Mouse (Mus musculus) heart, postnatal 0 days (tissue): ENCODE measurements around the gene Tnp2. TPM values are rescaled to one million over a fixed set of nuclear protein-coding genes. Genes with fewer than 3 reads are reported as not detected.
A peak's percentile ranks its signal among the peaks of the same experiment; 100 is the strongest.

Source experiments
- ATAC-seq: fragments of 200-750 bp; cut with Nextera tagmentation; 2 replicates; pipeline ENCODE4 v1.8.0; 2017; ENCODE audit warnings: low read depth, moderate number of reproducible peaks, moderate library complexity; ENCODE audit not compliant: insufficient read depth
- DNase-seq: peaks from one replicate; pipeline ENCODE4 v3.0.0-alpha.2; 2016; ENCODE audit warnings: low spot score
- H3K27ac ChIP-seq: fragments of 300-500 bp; sonication (generic); 2 replicates; pipeline ENCODE4 v1.5.1; 2014; ENCODE audit warnings: low read depth, mild to moderate bottlenecking
- H3K27me3 ChIP-seq: fragments of 300-500 bp; sonication (generic); 2 replicates; pipeline ENCODE4 v1.6.1; 2014; ENCODE audit warnings: low read length, mixed read lengths; ENCODE audit not compliant: control insufficient read depth, insufficient read depth
- H3K36me3 ChIP-seq: fragments of 300-500 bp; sonication (generic); replicated peaks from 2 replicates; pipeline ENCODE4 v1.6.1; 2014; ENCODE audit warnings: low read length, mixed read lengths; ENCODE audit not compliant: control insufficient read depth, insufficient read depth
- H3K4me1 ChIP-seq: fragments of 300-500 bp; sonication (generic); 2 replicates; pipeline ENCODE4 v1.6.1; 2014; ENCODE audit warnings: antibody characterized with exemption; ENCODE audit not compliant: control insufficient read depth, insufficient read depth
- H3K4me2 ChIP-seq: fragments of 300-500 bp; sonication (generic); 2 replicates; pipeline ENCODE4 v1.6.1; 2014; ENCODE audit warnings: low read depth, mild to moderate bottlenecking, low read length, moderate library complexity
- H3K4me3 ChIP-seq: fragments of 300-500 bp; sonication (generic); 2 replicates; pipeline ENCODE4 v1.5.1; 2014; ENCODE audit warnings: low read depth, low read length
- H3K9ac ChIP-seq: fragments of 300-500 bp; sonication (generic); replicated peaks from 2 replicates; pipeline ENCODE4 v1.6.1; 2014; ENCODE audit warnings: low read depth, low read length, mixed read lengths
- H3K9me3 ChIP-seq: fragments of 300-500 bp; sonication (generic); replicated peaks from 2 replicates; pipeline ENCODE4 v1.6.1; 2016; ENCODE audit warnings: low read length; ENCODE audit not compliant: control insufficient read depth
- CTCF ChIP-seq: IDR thresholded peaks from 2 replicates; pipeline ENCODE4 v1.5.1; 2016; ENCODE audit warnings: antibody characterized with exemption, control low read depth, low read depth
- EP300 ChIP-seq: IDR thresholded peaks from 2 replicates; pipeline ENCODE4 v1.6.1; 2016; ENCODE audit warnings: antibody characterized with exemption, low read depth
- whole genome bisulfite sequencing: fragments of 180-500 bp; shearing (Covaris S2); extraction: QIAGEN DNeasy Blood & Tissue Kit; methylation state at CpG from one replicate; pipeline ENCODE4 v1.1.7; 2014; 5-methylcytosine and 5-hydroxymethylcytosine counted together
- polyA plus RNA-seq: library from polyadenylated mRNA; unstranded; fragments of >200 nt; fragmentation: Nextera tagmentation; extraction: Ambion mirVana; gene quantifications from 2 replicates; pipeline ENCODE4 v1.2.1, GENCODE M21; 2015
- total RNA-seq: library from RNA; depleted of rRNA; stranded (reverse); fragments of >200 nt; gene quantifications from 2 replicates; pipeline ENCODE4 v1.2.3, GENCODE M21; 2014; ENCODE audit warnings: low replicate concordance

The Tnp2 gene
- total and polyA plus RNA-seq, 2 experiments from 2014 or later = not detected

- TF ChIP-seq EP300 (no peak), CTCF (no peak)
- H3K9me3 ChIP-seq = no peaks in the 10 kb centered on the region
- H3K4me3 ChIP-seq = no peak overlapping the region
- H3K4me1 ChIP-seq = peaks cover 20% of the 10 kb centered on the region
- no peak overlapping the region for H3K9ac ChIP-seq
- ATAC-seq (no peak), DNase-seq (no peak)
- no peaks in the 10 kb centered on the region for H3K27me3 ChIP-seq
- H3K27ac ChIP-seq = no peak overlapping the region
- H3K36me3 ChIP-seq = no peaks in the 10 kb centered on the region
- 60% methylated on average over 7 of the region's 7 CpGs for WGBS
- no peak overlapping the region for H3K4me2 ChIP-seq
Measured at GRCm38 (mm10) chr16:10787548-10788058, 857 bp downstream of the Tnp2 start.

GRCm38 (mm10) chr16:10786782-10787547 is 1.5 kb downstream of the Tnp2 start:
- ATAC-seq (0 out of 2 replicates have a peak, but pooled peaks have one; percentile 6), DNase-seq (peak; percentile 60)
- Histone ChIP-seq H3K4me2 (no peak overlapping the region), H3K4me3 (no peak overlapping the region), H3K36me3 (no peaks in the 10 kb centered on the region), H3K27me3 (no peaks in the 10 kb centered on the region), H3K9ac (no peak overlapping the region), H3K27ac (peak overlapping the region; percentile 94), H3K4me1 (peaks cover 27% of the 10 kb centered on the region), H3K9me3 (no peaks in the 10 kb centered on the region)
- WGBS = 40% methylated on average over 4 of the region's 4 CpGs
- no peak for TF ChIP-seq EP300
- no peak for TF ChIP-seq CTCF

- 1% methylated on average over 9 of the region's 9 CpGs for WGBS
- Histone ChIP-seq H3K9me3 (no peaks in the 10 kb centered on the region), H3K4me3 (peak overlapping the region; percentile 79), H3K27me3 (no peaks in the 10 kb centered on the region), H3K4me1 (peaks cover 28% of the 10 kb centered on the region), H3K36me3 (no peaks in the 10 kb centered on the region), H3K27ac (peak overlapping the region; percentile 94), H3K9ac (peak overlapping the region; percentile 73), H3K4me2 (peak overlapping the region; percentile 93)
- peak; percentile 92 for DNase-seq
- peak; percentile 46 for ATAC-seq
- no peak for TF ChIP-seq EP300
- TF ChIP-seq CTCF = peak; percentile 84
Measured at GRCm38 (mm10) chr16:10786288-10786687, 2.2 kb downstream of the Tnp2 start.

- peaks cover 28% of the 10 kb centered on the region for H3K4me1 ChIP-seq
- peak; percentile 93 for DNase-seq
Measured at GRCm38 (mm10) chr16:10785371-10786231, 2.9 kb downstream of the Tnp2 start, which contains the start of gene Socs1. Socs1 (minus strand) TSS chr16:10785536.

GRCm38 (mm10) chr16:10784793-10785370 is 3.6 kb downstream of the Tnp2 start:
- H3K9me3 ChIP-seq = no peaks in the 10 kb centered on the region
- TF ChIP-seq EP300 (no peak; the same call in 1 of the 2 replicates), CTCF (peak; percentile 89)
- under 1% methylated on average over 25 of the region's 55 CpGs for WGBS
- peak overlapping the region; percentile 94 for H3K27ac ChIP-seq
- peak overlapping the region; percentile 73 for H3K9ac ChIP-seq
- peaks cover 28% of the 10 kb centered on the region for H3K4me1 ChIP-seq
- H3K27me3 ChIP-seq = no peaks in the 10 kb centered on the region
- H3K4me3 ChIP-seq = peak overlapping the region; percentile 79
- DNase-seq (peak; percentile 79), ATAC-seq (peak; percentile 77)
- no peaks in the 10 kb centered on the region for H3K36me3 ChIP-seq
- peak overlapping the region; percentile 93 for H3K4me2 ChIP-seq

More at GRCm38 (mm10) chr16:10785371-10786231, 2.9 kb downstream of the Tnp2 start, which contains the start of gene Socs1:
- Histone ChIP-seq H3K4me2 (peak within 1 kb of the TSS; percentile 93), H3K27me3 (no peaks in the 10 kb centered on the region), H3K9ac (peak within 1 kb of the TSS; percentile 73), H3K36me3 (no peaks in the 10 kb centered on the region), H3K27ac (peak within 1 kb of the TSS; percentile 94), H3K9me3 (no peaks in the 10 kb centered on the region), H3K4me3 (peak within 1 kb of the TSS; percentile 79)
- peak; percentile 78 for ATAC-seq
- no peak; the same call in none of the 2 replicates for TF ChIP-seq EP300
- TF ChIP-seq CTCF = no peak
- under 1% methylated on average over 59 of the region's 59 CpGs for WGBS
